Comparison of ENCODE assay signal across 24 mouse cellular contexts in genomic region chr7:127626471-127626870, GRCm38 (mm10). TPM values are rescaled to one million over a fixed set of nuclear protein-coding genes. Genes with fewer than 3 reads are reported as not detected.
A peak's percentile ranks its signal among the peaks of the same experiment; 100 is the strongest.
DNase-seq lines count a peak whose midpoint lies in the region; ATAC-seq and TF ChIP-seq lines count a peak whose summit lies in the region.
"Had no signal": no experiment of that assay in that cellular context is flagged by ENCODE, and none has a peak within 500 bp of the region (broad histone marks: within the 10 kb centered on the region; RNA-seq: fewer than 3 reads in every experiment).

No protein-coding gene starts in this region.

- H3K4me3 ChIP-seq in stomach, embryonic 14.5 days (ENCODE audit: low read depth, low read length) = no peak overlapping the region
- no peak overlapping the region for H3K4me3 ChIP-seq in stomach, postnatal 0 days (ENCODE audit: low read depth, low read length)
- H3K4me3 ChIP-seq in liver, postnatal 0 days (ENCODE audit: low read depth, low read length) = peak overlapping the region; percentile 20
- no peak overlapping the region for H3K4me3 ChIP-seq in forebrain, embryonic 12.5 days (replicated peaks)
- H3K4me3 ChIP-seq: embryonic facial prominence, embryonic 10.5 days; heart, embryonic 13.5 days; midbrain, embryonic 13.5 days; myocyte; neural tube, embryonic 15.5 days had no signal

- H3K9me3 ChIP-seq in stomach, embryonic 14.5 days (ENCODE audit: control insufficient read depth, low read depth, low read length) = no peaks in the 10 kb centered on the region
- no peaks in the 10 kb centered on the region for H3K9me3 ChIP-seq in stomach, postnatal 0 days (ENCODE audit: control insufficient read depth, low read length)
- H3K9me3 ChIP-seq in liver, postnatal 0 days (ENCODE audit: low read length) = no peaks in the 10 kb centered on the region
- no peaks in the 10 kb centered on the region for H3K9me3 ChIP-seq in forebrain, embryonic 12.5 days
- H3K9me3 ChIP-seq: embryonic facial prominence, embryonic 10.5 days; heart, embryonic 13.5 days; midbrain, embryonic 13.5 days; neural tube, embryonic 15.5 days had no signal

- H3K27me3 ChIP-seq in stomach, embryonic 14.5 days (ENCODE audit: control insufficient read depth, insufficient read depth, low read length) = no peaks in the 10 kb centered on the region
- no peaks in the 10 kb centered on the region for H3K27me3 ChIP-seq in stomach, postnatal 0 days (ENCODE audit: control insufficient read depth, insufficient read depth, low read length)
- no peaks in the 10 kb centered on the region for H3K27me3 ChIP-seq in liver, postnatal 0 days (ENCODE audit: insufficient read depth, low read length)
- no peaks in the 10 kb centered on the region for H3K27me3 ChIP-seq in forebrain, embryonic 12.5 days
- H3K27me3 ChIP-seq: heart, embryonic 13.5 days; midbrain, embryonic 13.5 days; neural tube, embryonic 15.5 days had no signal

- DNase-seq in stomach, postnatal 0 days (ENCODE audit: low spot score) = no peak
- peak; percentile 44 for DNase-seq in liver, postnatal 0 days
- no peak for DNase-seq in gastrocnemius, postnatal 25 days
- no peak for DNase-seq in testis, postnatal 14 days (ENCODE audit: low spot score)
- no peak for DNase-seq in layer of hippocampus, adult 11-12 months (ENCODE audit: low spot score)
- DNase-seq: adrenal gland, postnatal 36 days; cerebellum, postnatal 25 days; gastrocnemius, postnatal 36 days; kidney, adult 11 months; left cerebral cortex, postnatal 4 days; lung, embryonic 14.5 days; right cerebral cortex, postnatal 4 days; thymus, postnatal 4 days had no signal

- peak; percentile 63; the same call in 1 of the 2 replicates for ATAC-seq in stomach, embryonic 14.5 days (ENCODE audit: insufficient number of reproducible peaks, insufficient read depth, low FRiP score, low read depth)
- no peak for ATAC-seq in stomach, postnatal 0 days (ENCODE audit: low FRiP score, low TSS enrichment)
- peak; percentile 100 for ATAC-seq in erythroid progenitor cell, adult 5-6 weeks (replicated peaks; ENCODE audit: low FRiP score, poor library complexity, severe bottlenecking)
- ATAC-seq in liver, postnatal 0 days = peak; percentile 100
- ATAC-seq in forebrain, embryonic 12.5 days (ENCODE audit: low FRiP score) = no peak
- ATAC-seq: hindbrain, postnatal 0 days; midbrain, embryonic 13.5 days had no signal

- no peaks in the 10 kb centered on the region for H3K4me1 ChIP-seq in stomach, embryonic 14.5 days (ENCODE audit: control insufficient read depth, insufficient read depth, low read length)
- H3K4me1 ChIP-seq in stomach, postnatal 0 days (replicated peaks; ENCODE audit: control insufficient read depth, insufficient read depth) = no peaks in the 10 kb centered on the region
- H3K4me1 ChIP-seq in liver, postnatal 0 days (ENCODE audit: insufficient read depth) = peaks cover 12% of the 10 kb centered on the region
- H3K4me1 ChIP-seq in forebrain, embryonic 12.5 days = no peaks in the 10 kb centered on the region
- H3K4me1 ChIP-seq: embryonic facial prominence, embryonic 10.5 days; heart, embryonic 13.5 days; midbrain, embryonic 13.5 days; neural tube, embryonic 15.5 days had no signal

- H3K36me3 ChIP-seq in stomach, embryonic 14.5 days (ENCODE audit: control insufficient read depth, insufficient read depth, low read length) = no peaks in the 10 kb centered on the region
- no peaks in the 10 kb centered on the region for H3K36me3 ChIP-seq in stomach, postnatal 0 days (ENCODE audit: control insufficient read depth, insufficient read depth, low read length)
- no peaks in the 10 kb centered on the region for H3K36me3 ChIP-seq in liver, postnatal 0 days (replicated peaks; ENCODE audit: insufficient read depth, low read length)
- H3K36me3 ChIP-seq in forebrain, embryonic 12.5 days (replicated peaks) = no peaks in the 10 kb centered on the region
- H3K36me3 ChIP-seq: embryonic facial prominence, embryonic 10.5 days; heart, embryonic 13.5 days; midbrain, embryonic 13.5 days; neural tube, embryonic 15.5 days had no signal

- 83% methylated on average over 4 of the region's 4 CpGs for WGBS in stomach, embryonic 14.5 days
- 81% methylated on average over 4 of the region's 4 CpGs for WGBS in stomach, postnatal 0 days
- 57% methylated on average over 4 of the region's 4 CpGs for WGBS in liver, postnatal 0 days (ENCODE audit: insufficient replicate concordance)
- 89% methylated on average over 4 of the region's 4 CpGs for WGBS in forebrain, embryonic 12.5 days

- no peak overlapping the region for H3K27ac ChIP-seq in stomach, embryonic 14.5 days (ENCODE audit: low read length)
- no peak overlapping the region for H3K27ac ChIP-seq in stomach, postnatal 0 days (replicated peaks)
- peak overlapping the region; percentile 44; the same call in 1 of the 2 replicates for H3K27ac ChIP-seq in liver, postnatal 0 days (ENCODE audit: low read depth)
- no peak overlapping the region for H3K27ac ChIP-seq in forebrain, embryonic 12.5 days
- H3K27ac ChIP-seq: embryonic facial prominence, embryonic 10.5 days; heart, embryonic 13.5 days; hindbrain, postnatal 0 days; kidney, postnatal 0 days; macrophage; midbrain, embryonic 13.5 days; neural tube, embryonic 15.5 days had no signal

- no peak for TF ChIP-seq EP300 in stomach, postnatal 0 days (optimal IDR thresholded peaks at IDR 0.05)
- TF ChIP-seq EP300 in liver, postnatal 0 days (IDR thresholded peaks at IDR 0.05; ENCODE audit: low read depth) = peak; percentile 95

- no peak overlapping the region for H3K4me2 ChIP-seq in stomach, embryonic 14.5 days (replicated peaks; ENCODE audit: low read depth, low read length)
- H3K4me2 ChIP-seq in stomach, postnatal 0 days (replicated peaks; ENCODE audit: low read depth) = no peak overlapping the region
- peak overlapping the region; percentile 53 for H3K4me2 ChIP-seq in liver, postnatal 0 days (ENCODE audit: low read depth, low read length)
- no peak overlapping the region for H3K4me2 ChIP-seq in forebrain, embryonic 12.5 days
- H3K4me2 ChIP-seq: heart, embryonic 13.5 days; lung, embryonic 14.5 days; midbrain, embryonic 13.5 days; neural tube, embryonic 15.5 days had no signal

- H3K9ac ChIP-seq in stomach, embryonic 14.5 days (replicated peaks; ENCODE audit: low read depth, low read length) = no peak overlapping the region
- no peak overlapping the region for H3K9ac ChIP-seq in stomach, postnatal 0 days (ENCODE audit: low read length)
- H3K9ac ChIP-seq in liver, postnatal 0 days (replicated peaks) = no peak overlapping the region
- no peak overlapping the region for H3K9ac ChIP-seq in forebrain, embryonic 12.5 days
- H3K9ac ChIP-seq: heart, embryonic 13.5 days; lung, embryonic 14.5 days; midbrain, embryonic 13.5 days; neural tube, embryonic 15.5 days had no signal

- no peak for TF ChIP-seq CTCF in stomach, postnatal 0 days (IDR thresholded peaks at IDR 0.05; ENCODE audit: low read depth)
- TF ChIP-seq CTCF in liver, postnatal 0 days (IDR thresholded peaks at IDR 0.05; ENCODE audit: low read depth) = no peak

RNA-seq across cellular contexts. Expression of gene Zfp629, which starts 10.9 kb away (rescaled TPM):
- 16.0 and 17.2 TPM in 2 replicates for polyA plus RNA-seq in stomach, embryonic 14.5 days (2014; fragmentation: Nextera tagmentation; extraction: Ambion mirVana)
- polyA plus RNA-seq in stomach, postnatal 0 days (2015; fragmentation: Nextera tagmentation; extraction: Ambion mirVana) = 3.6 and 3.7 TPM in 2 replicates
- total RNA-seq in erythroid progenitor cell, adult 5-6 weeks (2015; ENCODE audit: low replicate concordance) = 2.2 and 5.4 TPM in 2 replicates
- total RNA-seq in erythroid progenitor cell, adult 5-6 weeks (2017; ENCODE audit: low replicate concordance) = 0.38 and 1.3 TPM in 2 replicates
- polyA plus RNA-seq in liver, postnatal 0 days (2015; fragmentation: Nextera tagmentation; extraction: Ambion mirVana) = 1.8 and 2.0 TPM in 2 replicates
- 1 to 10 TPM; 8.4 to 9.4 TPM for total RNA-seq in gastrocnemius, postnatal 25 days (2021)
- 31.7 and 34.6 TPM in 2 replicates for polyA plus RNA-seq in forebrain, embryonic 12.5 days (2016; fragmentation: Nextera tagmentation; extraction: Ambion mirVana)

RNA-seq across cellular contexts. Expression of gene Rnf40, which starts 37.9 kb away (rescaled TPM):
- 37.0 and 39.9 TPM in 2 replicates for polyA plus RNA-seq in stomach, embryonic 14.5 days (2014; fragmentation: Nextera tagmentation; extraction: Ambion mirVana)
- polyA plus RNA-seq in stomach, postnatal 0 days (2015; fragmentation: Nextera tagmentation; extraction: Ambion mirVana) = 17.1 and 18.7 TPM in 2 replicates
- 22.0 and 49.9 TPM in 2 replicates for total RNA-seq in erythroid progenitor cell, adult 5-6 weeks (2015; ENCODE audit: low replicate concordance)
- 60.3 and 108 TPM in 2 replicates for total RNA-seq in erythroid progenitor cell, adult 5-6 weeks (2017; ENCODE audit: low replicate concordance)
- polyA plus RNA-seq in liver, postnatal 0 days (2015; fragmentation: Nextera tagmentation; extraction: Ambion mirVana) = 10.3 and 12.4 TPM in 2 replicates
- total RNA-seq in gastrocnemius, postnatal 25 days (2021) = 10 to 100 TPM; 29.4 to 30.0 TPM
- 67.7 and 74.1 TPM in 2 replicates for polyA plus RNA-seq in forebrain, embryonic 12.5 days (2016; fragmentation: Nextera tagmentation; extraction: Ambion mirVana)

RNA-seq across cellular contexts. Expression of gene Ccdc189, which starts 38.1 kb away (rescaled TPM):
- polyA plus RNA-seq in stomach, embryonic 14.5 days (2014; fragmentation: Nextera tagmentation; extraction: Ambion mirVana) = 7.8 and 8.2 TPM in 2 replicates
- polyA plus RNA-seq in stomach, postnatal 0 days (2015; fragmentation: Nextera tagmentation; extraction: Ambion mirVana) = 3.5 and 3.6 TPM in 2 replicates
- 21.8 and 32.1 TPM in 2 replicates for total RNA-seq in erythroid progenitor cell, adult 5-6 weeks (2015; ENCODE audit: low replicate concordance)
- total RNA-seq in erythroid progenitor cell, adult 5-6 weeks (2017; ENCODE audit: low replicate concordance) = 26.7 and 41.9 TPM in 2 replicates
- 4.4 and 4.7 TPM in 2 replicates for polyA plus RNA-seq in liver, postnatal 0 days (2015; fragmentation: Nextera tagmentation; extraction: Ambion mirVana)
- total RNA-seq in gastrocnemius, postnatal 25 days (2021) = 1 to 10 TPM; 2.1 to 4.5 TPM
- polyA plus RNA-seq in forebrain, embryonic 12.5 days (2016; fragmentation: Nextera tagmentation; extraction: Ambion mirVana) = 12.7 and 16.3 TPM in 2 replicates

RNA-seq across cellular contexts. Expression of gene Phkg2, which starts 53.3 kb away (rescaled TPM):
- polyA plus RNA-seq in stomach, embryonic 14.5 days (2014; fragmentation: Nextera tagmentation; extraction: Ambion mirVana) = 46.4 and 47.4 TPM in 2 replicates
- 22.6 and 24.3 TPM in 2 replicates for polyA plus RNA-seq in stomach, postnatal 0 days (2015; fragmentation: Nextera tagmentation; extraction: Ambion mirVana)
- total RNA-seq in erythroid progenitor cell, adult 5-6 weeks (2015; ENCODE audit: low replicate concordance) = 58.7 and 76.0 TPM in 2 replicates
- 27.9 and 44.7 TPM in 2 replicates for total RNA-seq in erythroid progenitor cell, adult 5-6 weeks (2017; ENCODE audit: low replicate concordance)
- 14.5 and 17.0 TPM in 2 replicates for polyA plus RNA-seq in liver, postnatal 0 days (2015; fragmentation: Nextera tagmentation; extraction: Ambion mirVana)
- 1 to 10 TPM; 8.2 to 9.4 TPM for total RNA-seq in gastrocnemius, postnatal 25 days (2021)
- polyA plus RNA-seq in forebrain, embryonic 12.5 days (2016; fragmentation: Nextera tagmentation; extraction: Ambion mirVana) = 56.6 and 60.7 TPM in 2 replicates

Comparison
In these comparisons a context has a peak if more than half of its experiments do, and no peak if none do; other contexts are left out.
1. ATAC-seq: peak in stomach, embryonic 14.5 days (single experiment), erythroid progenitor cell, adult 5-6 weeks (single experiment) and liver, postnatal 0 days (single experiment); none in stomach, postnatal 0 days (single experiment) and forebrain, embryonic 12.5 days (single experiment).